Mouse (Mus musculus) kidney, adult 2 months (tissue): ENCODE data around the gene Rnf222.

Experiments used
- CTCF ChIP-seq: fragments of 200-500 bp; conservative IDR thresholded peaks from 2 replicates; pipeline ENCODE4 v1.5.1; 2011; ENCODE audit warnings: low read depth, mild to moderate bottlenecking, control low read depth, low read length, moderate library complexity, mixed read lengths; ENCODE audit not compliant: insufficient read depth, insufficient read length
- POLR2A ChIP-seq: fragments of 200-500 bp; IDR thresholded peaks from one replicate; pipeline ENCODE4 v1.6.1; 2011; ENCODE audit warnings: low read depth, low read length, control low read depth

DNA sequence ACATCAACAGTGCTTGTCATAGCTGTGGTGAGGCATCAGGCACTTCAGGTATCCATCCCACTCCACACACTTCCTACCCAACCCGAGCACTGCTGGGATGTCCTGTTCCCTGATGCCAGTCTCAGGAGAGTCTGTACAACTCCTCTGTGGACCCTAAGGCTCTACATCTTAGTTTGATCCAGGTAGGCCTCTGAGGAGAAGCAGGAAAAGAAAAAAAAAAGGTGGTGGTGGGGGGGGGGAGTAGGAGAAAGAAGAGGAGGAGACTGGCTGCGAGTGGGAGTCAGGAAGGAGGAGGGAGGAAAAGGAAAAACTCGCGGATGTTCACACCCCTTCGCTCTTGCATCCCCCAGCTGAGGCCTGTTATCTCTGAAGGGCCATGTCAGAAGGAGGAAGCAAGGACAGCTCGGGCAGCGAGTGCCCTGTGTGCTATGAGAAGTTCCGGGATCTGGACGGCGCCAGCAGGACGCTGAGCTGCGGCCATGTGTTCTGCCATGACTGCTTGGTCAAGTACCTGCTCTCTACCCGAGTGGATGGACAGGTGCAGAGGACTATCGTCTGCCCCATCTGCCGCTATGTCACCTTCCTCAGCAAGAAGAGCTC is 4.0 kb downstream of the Rnf222 start:
- TF ChIP-seq CTCF, result no peak
- TF ChIP-seq POLR2A, result no peak
